Mouse (Mus musculus) gastrocnemius, postnatal 25 days (tissue): ENCODE measurements around the gene Fam160a1. TPM values are rescaled to one million over a fixed set of nuclear protein-coding genes. Genes with fewer than 3 reads are reported as not detected.

Source experiments
- DNase-seq: peaks from one replicate; pipeline ENCODE4 v3.0.0; 2022
- total RNA-seq, 2 experiments: library from RNA; stranded (reverse); gene quantifications; 1 replicate in 1 of 2; 2 replicates in 1 of 2; pipeline ENCODE4 v1.2.3; 2021

The Fam160a1 gene
- total RNA-seq, 2 experiments from 2014 or later, result 55.2 to 56.6 TPM

GRCm38 (mm10) chr3:85748863-85749262, 68.2 kb downstream of the Fam160a1 start:
- DNase-seq, result no peak

- DNase-seq, result no peak
These were observed 71.0 kb downstream of the Fam160a1 start for GRCm38 (mm10) chr3:85746116-85746515.

GRCm38 (mm10) chr3:85741767-85742166, 75.3 kb downstream of the Fam160a1 start:
- DNase-seq, result no peak

- no peak for DNase-seq
These were observed 78.5 kb downstream of the Fam160a1 start for GRCm38 (mm10) chr3:85738591-85738990.

- no peak for DNase-seq
These were observed 83.0 kb downstream of the Fam160a1 start for GRCm38 (mm10) chr3:85733939-85734729.

GRCm38 (mm10) chr3:85727171-85727570, 89.9 kb downstream of the Fam160a1 start:
- no peak for DNase-seq

- no peak for DNase-seq
These were observed 91.1 kb downstream of the Fam160a1 start for GRCm38 (mm10) chr3:85725971-85726370.

- DNase-seq, result no peak
These were observed 92.0 kb downstream of the Fam160a1 start for GRCm38 (mm10) chr3:85725110-85725509.

GRCm38 (mm10) chr3:85722581-85722980, 94.5 kb downstream of the Fam160a1 start:
- no peak for DNase-seq

- DNase-seq, result no peak
These were observed 101.3 kb downstream of the Fam160a1 start for GRCm38 (mm10) chr3:85715764-85716297.

GRCm38 (mm10) chr3:85713936-85714709, 103.0 kb downstream of the Fam160a1 start:
- no peak for DNase-seq

GRCm38 (mm10) chr3:85710695-85711094, 106.4 kb downstream of the Fam160a1 start:
- DNase-seq, result no peak

- DNase-seq, result no peak
These were observed 109.7 kb downstream of the Fam160a1 start for GRCm38 (mm10) chr3:85707421-85707820.

GRCm38 (mm10) chr3:85703141-85703882, 113.8 kb downstream of the Fam160a1 start:
- no peak for DNase-seq

- DNase-seq, result no peak
These were observed 118.6 kb downstream of the Fam160a1 start for GRCm38 (mm10) chr3:85698496-85698895.

- no peak for DNase-seq
These were observed 122.0 kb downstream of the Fam160a1 start for GRCm38 (mm10) chr3:85695056-85695455.

GRCm38 (mm10) chr3:85693013-85693412, 124.1 kb downstream of the Fam160a1 start:
- no peak for DNase-seq

- no peak for DNase-seq
These were observed 126.0 kb downstream of the Fam160a1 start for GRCm38 (mm10) chr3:85691134-85691533.

GRCm38 (mm10) chr3:85688341-85688740, 128.8 kb downstream of the Fam160a1 start:
- no peak for DNase-seq

GRCm38 (mm10) chr3:85685271-85685670, 131.8 kb downstream of the Fam160a1 start:
- DNase-seq, result peak; percentile 18

GRCm38 (mm10) chr3:85683618-85684017, 133.5 kb downstream of the Fam160a1 start:
- no peak for DNase-seq

- DNase-seq, result no peak
These were observed 136.0 kb downstream of the Fam160a1 start for GRCm38 (mm10) chr3:85681136-85681535.
